Mouse (Mus musculus) retina, postnatal 1 day (tissue): ENCODE results near the gene Limch1.

Source experiments
- DNase-seq: peaks from one replicate; pipeline ENCODE4 v3.0.0-alpha.2; 2012

Gene Limch1

GRCm38 (mm10) chr5:66745390-66745995, at the start of gene Limch1:
Gene Limch1 (plus strand): TSS chr5:66745827.
- peak; percentile 80 for DNase-seq

DNA sequence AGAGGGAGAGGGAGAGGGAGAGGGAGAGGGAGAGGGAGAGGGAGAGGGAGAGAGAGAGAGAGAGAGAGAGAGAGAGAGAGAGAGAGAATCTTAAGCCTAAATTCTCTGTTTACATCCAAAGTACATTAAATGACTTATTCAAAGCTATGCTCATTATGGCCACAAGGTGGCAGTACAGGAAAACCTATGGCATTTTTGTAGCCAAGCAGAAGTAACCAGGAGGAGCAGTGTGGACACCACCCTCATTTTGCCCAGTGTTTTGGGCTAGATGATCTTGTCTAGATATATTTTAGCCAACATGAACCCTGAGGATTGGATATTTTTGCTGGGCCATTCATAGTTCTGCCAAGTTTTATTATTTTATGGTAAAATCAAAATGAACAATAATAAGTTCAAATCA, 48.5 kb upstream of the Limch1 start:
- peak; percentile 86 for DNase-seq

- DNase-seq = no peak
Measured at GRCm38 (mm10) chr5:66699911-66700310, 45.7 kb upstream of the Limch1 start.

DNA sequence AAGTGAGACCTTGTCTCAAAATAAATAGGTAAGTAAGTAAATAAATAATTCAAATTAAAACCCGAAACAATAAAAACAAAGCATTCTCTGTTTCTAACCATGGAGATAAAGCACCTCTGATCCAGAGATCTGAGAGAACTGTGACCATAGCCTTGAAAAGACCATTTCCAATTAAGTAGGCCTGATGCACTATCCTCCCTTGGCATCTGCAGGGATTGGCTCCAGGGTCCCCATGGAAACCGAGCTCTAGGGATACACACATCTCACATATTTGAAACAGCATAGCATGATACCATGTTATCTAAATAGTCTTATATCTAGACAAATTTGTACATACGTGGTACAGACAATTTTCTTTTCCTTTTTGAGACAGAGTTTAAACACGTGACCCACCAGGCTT, 43.7 kb upstream of the Limch1 start:
- DNase-seq = no peak

DNA sequence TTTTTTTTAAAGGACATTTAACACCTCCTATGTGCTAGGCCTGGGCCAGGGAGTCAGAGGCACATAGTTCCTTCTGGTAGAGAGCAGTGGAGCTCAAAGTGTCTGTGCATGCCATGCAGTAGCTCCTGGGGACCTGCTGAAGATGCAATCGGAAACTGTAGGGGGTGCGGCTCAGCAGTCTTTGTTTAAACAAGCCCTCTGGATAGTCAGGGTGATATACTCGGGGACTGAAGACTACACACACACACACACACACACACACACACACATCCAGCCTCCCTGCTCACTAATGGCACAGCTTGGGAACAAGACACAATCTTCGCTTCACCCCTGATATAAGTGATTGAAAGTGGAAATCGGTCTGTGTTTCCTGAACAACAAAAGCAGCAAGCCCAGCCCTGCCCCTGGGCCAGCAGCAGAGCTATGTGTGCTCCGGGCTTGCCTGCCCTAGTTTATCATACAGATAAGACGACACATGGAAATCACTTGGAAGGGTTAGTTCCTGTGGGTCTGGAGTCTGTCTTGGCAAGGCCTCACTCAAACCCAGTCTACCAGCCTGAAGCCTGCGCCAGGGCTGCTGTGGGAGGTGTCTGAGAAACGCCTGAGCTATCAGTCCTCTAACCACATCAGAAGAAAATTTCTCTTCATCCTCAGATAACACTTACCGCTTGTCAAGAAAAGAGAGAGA, 42.2 kb upstream of the Limch1 start:
- DNase-seq = no peak

DNA sequence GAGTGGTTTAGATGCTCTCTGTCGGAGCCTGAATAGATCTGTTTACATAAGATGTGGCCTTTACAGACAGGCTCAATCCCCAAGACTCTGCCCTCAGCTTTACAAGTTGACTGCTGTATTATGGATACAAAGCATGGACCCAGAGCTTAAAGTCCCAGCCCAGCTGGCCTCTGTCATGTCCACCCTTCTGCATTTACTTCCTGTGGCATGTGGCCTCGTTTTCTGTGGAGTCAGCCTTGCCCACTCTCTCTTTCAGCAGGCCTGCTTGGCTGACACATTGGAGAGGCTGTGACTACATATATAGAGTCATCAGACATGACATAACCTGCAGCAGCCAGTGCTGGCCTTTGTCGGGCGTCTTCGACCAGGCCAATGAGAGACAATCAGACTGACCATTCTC, 37.8 kb upstream of the Limch1 start:
- DNase-seq = no peak

DNA sequence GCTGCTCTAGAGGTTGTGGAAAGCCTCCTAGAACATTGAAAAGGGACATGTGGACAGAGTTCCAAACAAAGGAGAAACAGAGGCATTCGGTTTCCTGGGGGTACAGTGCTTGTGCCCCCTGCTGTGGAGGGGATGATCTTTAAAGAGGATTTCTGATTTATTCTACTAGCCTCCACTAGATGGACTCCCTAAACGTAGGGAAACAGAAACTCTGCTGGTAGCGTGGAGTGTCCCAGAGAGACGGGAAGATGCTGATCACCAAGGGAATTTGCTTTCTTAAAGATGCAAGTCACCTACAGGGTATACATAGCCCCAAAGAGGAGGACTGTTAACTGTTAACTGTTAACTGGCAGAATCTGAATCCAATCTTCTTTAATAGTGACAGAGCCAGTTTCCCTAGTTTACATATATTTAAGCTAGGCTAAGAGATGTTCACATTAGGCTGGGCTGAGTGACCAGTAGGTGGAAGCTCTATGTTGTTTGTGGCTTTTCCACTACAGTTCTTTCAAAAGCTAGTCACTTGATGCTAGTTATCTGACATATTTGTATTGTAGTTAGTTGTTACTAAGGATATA, 35.1 kb upstream of the Limch1 start:
- peak; percentile 62 for DNase-seq

- DNase-seq = no peak
Measured at GRCm38 (mm10) chr5:66712801-66713200, 32.8 kb upstream of the Limch1 start.

GRCm38 (mm10) chr5:66715498-66715931, 30.1 kb upstream of the Limch1 start:
- DNase-seq = no peak

DNA sequence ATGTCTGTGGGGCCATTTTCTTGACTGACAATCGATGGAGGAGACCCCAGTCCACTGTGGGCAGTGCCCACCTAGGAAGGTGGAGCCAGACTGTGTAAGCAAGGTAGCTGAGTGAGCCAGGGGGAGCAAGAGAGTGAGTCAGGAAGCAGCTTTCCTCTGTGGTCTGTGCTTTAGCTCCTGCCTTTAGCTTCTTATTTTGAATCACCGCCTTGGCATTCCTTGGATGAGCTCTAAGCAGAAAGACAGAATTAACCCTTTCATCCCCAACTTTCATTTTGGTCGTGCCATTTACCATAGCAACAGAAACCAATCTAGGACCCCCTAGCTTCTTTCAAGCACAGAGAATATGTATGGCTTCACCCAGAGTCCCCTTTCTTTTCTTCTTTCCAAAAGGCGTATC, 27.7 kb upstream of the Limch1 start:
- DNase-seq = no peak

DNA sequence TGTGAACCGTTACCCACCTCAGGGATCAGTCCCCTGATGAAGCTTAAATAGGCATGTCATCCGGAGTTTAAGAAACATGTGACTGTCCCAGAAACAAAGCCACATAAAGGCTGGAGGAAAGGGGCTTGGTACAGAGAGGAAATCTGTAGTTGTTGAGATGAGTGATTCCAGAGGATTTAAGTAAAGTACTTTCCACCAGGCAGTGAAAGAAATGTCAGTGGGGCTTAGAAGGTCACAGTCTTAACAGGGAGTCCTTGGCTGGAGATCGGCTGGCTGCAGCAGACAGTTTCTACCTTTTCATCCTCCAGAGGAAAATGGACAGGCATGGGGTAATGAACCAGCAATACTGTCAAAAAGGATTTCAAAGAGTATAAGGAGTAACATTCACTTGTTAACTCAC, 27.2 kb upstream of the Limch1 start:
- DNase-seq = no peak

DNA sequence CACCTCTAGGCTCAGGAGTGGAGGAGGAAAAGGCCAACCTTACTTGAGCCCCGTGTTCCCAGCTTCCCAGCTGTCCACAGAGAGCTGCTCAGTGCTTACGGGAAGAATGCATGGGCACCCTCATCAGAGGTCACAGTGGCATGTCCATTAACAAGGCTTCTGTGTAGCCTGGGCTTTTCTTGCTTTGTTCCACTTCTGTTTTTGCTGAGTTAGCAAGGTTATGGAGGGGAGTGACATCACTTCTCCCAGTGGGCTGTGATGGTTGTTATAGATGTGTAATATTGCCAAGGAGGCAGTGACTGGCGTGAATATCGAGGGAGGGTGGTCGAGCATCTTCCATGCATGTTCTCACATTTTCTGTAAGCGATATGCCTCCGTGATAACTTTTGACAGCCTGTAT, 26.7 kb upstream of the Limch1 start:
- DNase-seq = no peak

GRCm38 (mm10) chr5:66720921-66721320, 24.7 kb upstream of the Limch1 start:
- DNase-seq = peak; percentile 64

DNA sequence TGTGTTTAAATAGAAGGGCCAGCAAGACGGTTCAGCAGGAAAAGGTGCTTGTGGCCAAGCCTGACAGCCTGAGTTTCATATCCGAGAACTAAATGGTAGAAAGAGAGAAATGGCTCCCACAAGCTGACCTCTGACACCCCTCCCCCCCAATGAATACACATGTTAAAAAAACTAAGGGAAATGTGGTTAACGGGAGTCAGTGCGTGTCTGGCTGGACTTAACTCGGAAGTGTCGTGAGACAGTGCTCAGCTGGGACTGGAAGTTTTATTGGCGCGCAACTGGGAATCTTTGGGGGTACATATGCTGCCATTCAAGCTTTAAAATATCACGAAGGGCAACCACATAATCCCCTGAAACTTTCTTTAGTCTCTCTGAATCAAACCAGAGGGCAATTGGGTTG, 23.0 kb upstream of the Limch1 start:
- no peak for DNase-seq

- no peak for DNase-seq
Measured at GRCm38 (mm10) chr5:66723037-66723436, 22.6 kb upstream of the Limch1 start.

DNA sequence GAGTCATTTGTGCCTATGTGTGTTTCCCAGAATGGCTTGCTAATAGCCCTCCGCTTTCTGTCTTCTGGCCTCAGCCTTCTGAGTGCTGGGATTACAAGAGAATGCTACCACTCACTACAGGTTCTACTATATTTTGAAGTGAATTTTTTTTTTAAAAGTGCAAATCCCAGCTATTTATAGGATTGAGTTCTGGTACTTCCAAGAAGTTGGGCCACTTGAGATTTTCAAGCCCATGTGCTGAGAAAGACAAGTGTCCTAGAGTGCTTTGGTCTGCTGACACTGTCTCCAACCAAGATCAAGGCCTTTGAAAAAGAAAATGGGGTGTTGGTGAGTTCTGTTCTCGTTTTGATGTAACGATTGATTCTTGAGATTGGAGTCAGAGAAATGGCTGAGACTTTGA, 22.0 kb upstream of the Limch1 start:
- DNase-seq = no peak

DNA sequence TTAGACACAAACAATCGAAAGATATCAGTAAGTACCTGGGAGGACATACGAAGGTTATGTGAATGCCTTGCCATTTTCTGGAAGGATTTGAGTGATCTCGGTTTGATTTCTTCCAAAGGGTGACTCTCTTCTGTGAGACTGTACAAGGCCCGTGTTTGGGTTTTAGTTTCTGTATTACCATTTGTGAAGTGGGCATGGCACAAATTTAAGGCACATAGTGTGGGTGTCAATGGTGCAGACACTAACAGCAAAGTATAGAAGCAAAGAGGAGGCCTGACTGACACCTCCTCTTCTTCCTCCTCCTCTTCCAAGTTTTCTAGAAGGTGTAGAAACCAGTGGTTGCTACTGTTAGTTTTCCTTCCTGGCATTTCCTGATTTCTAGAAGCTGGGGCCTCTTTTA, 16.3 kb upstream of the Limch1 start:
- no peak for DNase-seq

DNA sequence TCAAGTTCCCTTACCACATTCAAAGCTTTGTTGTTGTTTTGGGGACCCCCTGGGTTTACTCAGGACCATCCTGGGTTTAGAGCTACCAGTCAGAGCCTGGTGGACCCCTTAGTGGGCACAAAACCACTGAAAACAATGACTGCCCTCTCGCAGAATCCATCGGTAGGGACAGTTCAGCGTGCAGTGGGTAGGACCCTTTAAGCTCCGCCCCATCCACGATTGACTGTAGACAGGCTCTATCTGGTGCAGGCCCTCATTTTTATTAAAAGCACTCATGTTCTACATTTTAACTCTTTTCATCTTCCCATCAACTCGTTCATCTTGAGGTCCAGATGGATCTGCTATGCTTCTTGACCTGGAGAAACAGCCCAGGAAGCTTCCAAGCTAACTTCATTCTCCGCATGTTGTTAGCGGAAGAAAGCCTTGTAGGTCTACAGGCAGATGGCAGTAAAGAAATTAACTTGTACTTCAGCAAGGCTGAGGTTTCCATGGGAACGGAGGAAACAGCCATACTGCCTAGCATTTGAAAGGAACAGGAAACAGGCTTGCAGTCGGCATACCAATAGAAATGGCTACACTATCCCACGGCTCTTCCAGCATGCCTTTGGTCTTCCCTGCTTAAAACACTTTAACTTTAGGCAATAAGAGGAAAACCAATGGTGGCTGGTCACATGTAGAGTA, 14.9 kb upstream of the Limch1 start:
- peak; percentile 42 for DNase-seq

- no peak for DNase-seq
Measured at GRCm38 (mm10) chr5:66731302-66731697, 14.3 kb upstream of the Limch1 start.

DNA sequence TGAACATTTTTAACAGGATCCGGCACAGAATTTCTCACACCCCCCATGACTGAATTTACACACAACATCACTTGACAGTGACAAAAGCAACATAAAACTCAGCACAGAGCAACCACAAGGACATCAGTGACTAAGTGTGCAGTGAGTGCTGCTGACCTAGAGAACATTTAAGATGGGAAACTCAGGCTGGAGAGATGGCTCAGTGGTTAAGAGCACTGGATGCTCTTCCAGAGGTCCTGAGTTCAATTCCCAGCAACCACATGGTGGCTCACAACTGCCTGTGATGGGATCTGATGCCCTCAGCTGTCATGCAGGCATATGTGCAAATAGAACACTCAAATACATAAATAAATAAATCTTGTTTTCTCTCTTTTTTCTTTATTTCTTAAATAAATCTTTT, 12.1 kb upstream of the Limch1 start:
- no peak for DNase-seq

GRCm38 (mm10) chr5:66739376-66739775, 6.3 kb upstream of the Limch1 start:
- DNase-seq = no peak

DNA sequence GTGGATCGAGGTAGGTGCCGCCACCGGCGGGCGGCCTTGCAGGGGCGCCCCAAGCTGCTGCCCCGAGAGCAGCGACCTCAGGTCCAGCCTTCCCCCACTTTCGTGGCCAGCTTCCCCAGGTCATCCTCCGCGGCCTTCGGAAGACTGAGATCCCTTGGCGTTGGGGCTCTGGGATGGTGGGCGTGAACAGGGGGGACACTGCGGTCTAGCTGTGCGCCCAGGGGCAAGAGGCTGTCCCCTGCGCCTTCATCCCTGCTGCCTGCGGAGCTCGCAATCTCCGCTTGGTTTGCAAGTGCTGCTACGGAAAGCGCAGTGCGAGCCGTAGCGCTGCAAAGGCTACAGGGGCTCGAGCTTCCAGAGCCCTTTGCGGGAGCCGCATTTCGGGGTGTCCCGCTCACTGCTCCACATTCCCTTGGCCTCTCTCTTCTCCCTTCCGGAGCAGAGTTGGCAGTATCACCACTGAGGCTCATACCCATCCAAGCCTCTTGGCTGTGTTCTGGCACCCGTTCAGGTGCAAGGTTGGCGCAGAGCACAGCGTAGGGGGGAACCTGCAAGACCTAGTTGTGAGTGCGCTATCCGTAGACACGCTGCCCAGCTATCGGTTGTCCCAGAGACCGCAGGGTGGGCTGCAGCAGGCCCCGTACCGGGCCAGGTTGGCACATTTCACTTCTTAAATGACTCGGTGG, 512 bp downstream of the Limch1 start:
- DNase-seq = peak; percentile 74

DNA sequence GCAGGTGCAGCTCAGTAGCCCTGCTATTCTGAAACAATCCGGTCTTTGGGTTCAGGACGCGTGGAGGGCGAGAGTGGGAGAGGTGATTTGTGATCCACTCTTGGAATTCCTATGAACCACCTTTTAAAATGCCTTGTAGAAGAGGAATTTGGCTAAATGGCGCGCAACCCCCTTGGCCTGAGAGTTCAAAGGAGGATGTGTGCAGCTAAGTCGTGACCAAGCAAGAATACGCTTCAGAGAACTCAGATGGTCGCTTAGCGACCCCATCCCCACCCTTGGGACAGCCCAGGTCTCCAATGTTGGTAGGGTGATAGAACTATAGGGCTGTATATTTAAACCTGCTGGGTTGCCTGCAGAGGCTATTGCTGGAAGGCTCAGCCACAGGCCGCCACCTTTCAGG, 1.1 kb downstream of the Limch1 start:
- DNase-seq = no peak
